Mouse (Mus musculus) bone marrow, adult 2 months (tissue): ENCODE results near the gene S100a1.

Experiments
- CTCF ChIP-seq: fragments of 200-500 bp; IDR thresholded peaks from 2 replicates; pipeline ENCODE4 v1.5.1; 2011; ENCODE audit warnings: low read length, control low read depth; ENCODE audit not compliant: control insufficient read depth, insufficient read depth
- POLR2A ChIP-seq: fragments of 200-500 bp; IDR thresholded peaks from 2 replicates; pipeline ENCODE4 v1.6.1; 2011; ENCODE audit warnings: low read depth, mild to moderate bottlenecking, control low read depth, low read length, borderline replicate concordance; ENCODE audit not compliant: control insufficient read depth

GRCm38 (mm10) chr3:90472213-90472612, 42.0 kb downstream of the S100a1 start:
- 0 out of 2 replicates have a peak, but pooled peaks have one; percentile 7 for TF ChIP-seq CTCF
- no peak for TF ChIP-seq POLR2A
